Mouse (Mus musculus) thymus, adult 2 months (tissue): ENCODE results near the gene Stra6.

Source experiments
- CTCF ChIP-seq: fragments of 200-500 bp; IDR thresholded peaks from 2 replicates; pipeline ENCODE4 v1.5.1; 2012; ENCODE audit warnings: mild to moderate bottlenecking, control low read depth, low read length, moderate library complexity, borderline replicate concordance; ENCODE audit not compliant: control insufficient read depth, poor library complexity, insufficient read depth; ENCODE audit errors: extremely low read depth
- POLR2A ChIP-seq: fragments of 200-500 bp; IDR thresholded peaks from 2 replicates; pipeline ENCODE4 v1.6.1; 2012; ENCODE audit warnings: mild to moderate bottlenecking, low read length, control low read depth, moderate library complexity; ENCODE audit not compliant: control insufficient read depth, poor library complexity, insufficient read depth; ENCODE audit errors: extremely low read depth

- no peak for TF ChIP-seq CTCF
- TF ChIP-seq POLR2A = no peak
Measured at GRCm38 (mm10) chr9:58112321-58112751, 48.7 kb downstream of the Stra6 start.
